Mouse (Mus musculus) retina, postnatal 7 days (tissue): ENCODE data around the gene Faf2.

Experiments used
- DNase-seq: peaks from one replicate; pipeline ENCODE4 v3.0.0-alpha.2; 2012; ENCODE audit warnings: low read depth, low spot score

Gene Faf2

GRCm38 (mm10) chr13:54621155-54621932, at the start of gene Faf2:
Gene Faf2, plus strand, starts transcription at chr13:54621784.
- peak; percentile 96 for DNase-seq

GRCm38 (mm10) chr13:54572621-54573020, 49.0 kb upstream of the Faf2 start:
- no peak for DNase-seq

- DNase-seq = peak; percentile 54
Observed at GRCm38 (mm10) chr13:54574854-54575481, 46.6 kb upstream of the Faf2 start, which contains the start of gene Arl10. Gene Arl10, plus strand, starts transcription at chr13:54575015.

GRCm38 (mm10) chr13:54575489-54575888, 46.1 kb upstream of the Faf2 start:
- no peak for DNase-seq

- DNase-seq = no peak
Observed at GRCm38 (mm10) chr13:54577652-54578507, 43.7 kb upstream of the Faf2 start.

- DNase-seq = no peak
Observed at GRCm38 (mm10) chr13:54581385-54581784, 40.2 kb upstream of the Faf2 start.

- no peak for DNase-seq
Observed at GRCm38 (mm10) chr13:54582126-54582525, 39.5 kb upstream of the Faf2 start.

GRCm38 (mm10) chr13:54582860-54583259, 38.7 kb upstream of the Faf2 start:
- DNase-seq = no peak

- no peak for DNase-seq
Observed at GRCm38 (mm10) chr13:54585831-54586230, 35.8 kb upstream of the Faf2 start.

- no peak for DNase-seq
Observed at GRCm38 (mm10) chr13:54589414-54589995, 32.1 kb upstream of the Faf2 start.

- DNase-seq = peak; percentile 97
Observed at GRCm38 (mm10) chr13:54589996-54590951, 31.3 kb upstream of the Faf2 start, which contains the start of the genes Nop16 and Higd2a. Gene Nop16, minus strand, starts transcription at chr13:54590090. Gene Higd2a, plus strand, starts transcription at chr13:54590207.

GRCm38 (mm10) chr13:54591776-54592356, 29.7 kb upstream of the Faf2 start:
- no peak for DNase-seq

- no peak for DNase-seq
Observed at GRCm38 (mm10) chr13:54593617-54594016, 28.0 kb upstream of the Faf2 start.

GRCm38 (mm10) chr13:54596107-54596690, 25.4 kb upstream of the Faf2 start:
- no peak for DNase-seq

- DNase-seq = no peak
Observed at GRCm38 (mm10) chr13:54596870-54597269, 24.7 kb upstream of the Faf2 start.

GRCm38 (mm10) chr13:54598622-54599143, 22.9 kb upstream of the Faf2 start:
- DNase-seq = no peak

GRCm38 (mm10) chr13:54602639-54603111, 18.9 kb upstream of the Faf2 start:
- DNase-seq = no peak

- peak; percentile 61 for DNase-seq
Observed at GRCm38 (mm10) chr13:54603501-54603900, 18.1 kb upstream of the Faf2 start.

GRCm38 (mm10) chr13:54604221-54604620, 17.4 kb upstream of the Faf2 start:
- peak; percentile 69 for DNase-seq
